Mouse (Mus musculus): ENCODE measurements at regions not wholly inside any gene's neighbourhood (a gene's known extent, or its start where the extent isn't known, plus 50 kb on each side); places are given as distances from the start of the nearest gene placed in this dataset.

DNA sequence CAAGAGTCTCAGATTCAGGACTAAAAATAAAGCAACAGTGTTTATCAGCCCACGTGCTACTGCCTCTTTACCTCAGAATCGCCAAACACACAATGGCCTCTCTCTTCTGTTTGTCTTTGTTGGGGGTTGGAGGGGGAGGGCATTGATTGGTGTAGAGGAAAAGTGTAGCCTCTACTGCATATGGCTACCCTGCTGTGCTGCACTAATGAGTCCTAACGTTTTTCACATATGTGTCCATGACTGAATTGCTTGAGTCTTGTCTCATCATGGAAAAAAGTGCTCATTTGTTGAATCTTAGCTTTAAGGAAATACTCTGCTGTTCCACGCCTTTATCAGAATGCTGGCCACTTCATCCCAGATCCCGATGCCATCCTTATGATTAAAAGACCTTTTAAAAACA is 459.7 kb upstream of the N6amt1 start:
- DNase-seq = no peak
- ATAC-seq (ENCODE audit: low FRiP score, low TSS enrichment) = no peak

GRCm38 (mm10) chr16:86888421-86888820 is 465.6 kb upstream of the N6amt1 start:
- no peak for DNase-seq
- no peaks in the 10 kb centered on the region for H3K27me3 ChIP-seq (ENCODE audit: control insufficient read depth, insufficient read depth, low read length)
- H3K9ac ChIP-seq (replicated peaks; ENCODE audit: low read length) = no peak overlapping the region
- no peaks in the 10 kb centered on the region for H3K36me3 ChIP-seq (ENCODE audit: control insufficient read depth, insufficient read depth, low read length)
- no peak overlapping the region for H3K27ac ChIP-seq (replicated peaks; ENCODE audit: low read depth, low read length)
- no peaks in the 10 kb centered on the region for H3K4me1 ChIP-seq (ENCODE audit: control insufficient read depth, insufficient read depth, low read length)
- WGBS = 86% methylated on average over 5 of the region's 5 CpGs
- H3K4me3 ChIP-seq (replicated peaks; ENCODE audit: low read depth, low read length) = no peak overlapping the region
- ATAC-seq (ENCODE audit: low FRiP score, low TSS enrichment) = no peak
- no peaks in the 10 kb centered on the region for H3K9me3 ChIP-seq (ENCODE audit: control insufficient read depth, low read length)
- H3K4me2 ChIP-seq (ENCODE audit: low read length) = no peak overlapping the region

More for the DNA sequence above, 459.7 kb upstream of the N6amt1 start:
- 78% methylated on average over 5 of the region's 5 CpGs for WGBS
- no peak overlapping the region for H3K9ac ChIP-seq (replicated peaks; ENCODE audit: low read length)
- no peaks in the 10 kb centered on the region for H3K27me3 ChIP-seq (ENCODE audit: control insufficient read depth, insufficient read depth, low read length)
- H3K4me1 ChIP-seq (ENCODE audit: control insufficient read depth, insufficient read depth, low read length) = no peaks in the 10 kb centered on the region
- H3K36me3 ChIP-seq (ENCODE audit: control insufficient read depth, insufficient read depth, low read length) = no peaks in the 10 kb centered on the region
- H3K9me3 ChIP-seq (ENCODE audit: control insufficient read depth, low read length) = no peaks in the 10 kb centered on the region
- H3K4me3 ChIP-seq (replicated peaks; ENCODE audit: low read depth, low read length) = no peak overlapping the region
- H3K4me2 ChIP-seq (ENCODE audit: low read length) = no peak overlapping the region
- no peak overlapping the region for H3K27ac ChIP-seq (replicated peaks; ENCODE audit: low read depth, low read length)

- H3K4me2 ChIP-seq (ENCODE audit: low read length) = no peak overlapping the region
- H3K27me3 ChIP-seq (ENCODE audit: control insufficient read depth, insufficient read depth, low read length) = no peaks in the 10 kb centered on the region
- H3K4me1 ChIP-seq (ENCODE audit: control insufficient read depth, insufficient read depth, low read length) = no peaks in the 10 kb centered on the region
- H3K9ac ChIP-seq (replicated peaks; ENCODE audit: low read length) = no peak overlapping the region
- DNase-seq (no peak), ATAC-seq (ENCODE audit: low FRiP score, low TSS enrichment) (no peak)
- H3K9me3 ChIP-seq (ENCODE audit: control insufficient read depth, low read length) = no peaks in the 10 kb centered on the region
- no peak overlapping the region for H3K27ac ChIP-seq (replicated peaks; ENCODE audit: low read depth, low read length)
- WGBS = 81% methylated on average over 4 of the region's 4 CpGs
- H3K36me3 ChIP-seq (ENCODE audit: control insufficient read depth, insufficient read depth, low read length) = no peaks in the 10 kb centered on the region
- H3K4me3 ChIP-seq (replicated peaks; ENCODE audit: low read depth, low read length) = no peak overlapping the region
These were observed 466.4 kb upstream of the N6amt1 start for GRCm38 (mm10) chr16:86887605-86888004.

- Histone ChIP-seq H3K4me1 (ENCODE audit: control insufficient read depth, insufficient read depth, low read length) (no peaks in the 10 kb centered on the region), H3K27ac (replicated peaks; ENCODE audit: low read depth, low read length) (no peak overlapping the region), H3K27me3 (ENCODE audit: control insufficient read depth, insufficient read depth, low read length) (no peaks in the 10 kb centered on the region), H3K4me2 (ENCODE audit: low read length) (no peak overlapping the region), H3K9me3 (ENCODE audit: control insufficient read depth, low read length) (no peaks in the 10 kb centered on the region), H3K9ac (replicated peaks; ENCODE audit: low read length) (no peak overlapping the region), H3K4me3 (replicated peaks; ENCODE audit: low read depth, low read length) (no peak overlapping the region), H3K36me3 (ENCODE audit: control insufficient read depth, insufficient read depth, low read length) (no peaks in the 10 kb centered on the region)
- no peak for DNase-seq
- ATAC-seq (ENCODE audit: low FRiP score, low TSS enrichment) = no peak
- WGBS = 86% methylated on average over 7 of the region's 7 CpGs
These were observed 470.1 kb upstream of the N6amt1 start for GRCm38 (mm10) chr16:86883862-86884261.

- ATAC-seq (ENCODE audit: low FRiP score, low TSS enrichment) (peak; percentile 55), DNase-seq (peak; percentile 83)
- Histone ChIP-seq H3K4me2 (ENCODE audit: low read length) (no peak overlapping the region), H3K27me3 (ENCODE audit: control insufficient read depth, insufficient read depth, low read length) (no peaks in the 10 kb centered on the region), H3K36me3 (ENCODE audit: control insufficient read depth, insufficient read depth, low read length) (no peaks in the 10 kb centered on the region), H3K27ac (replicated peaks; ENCODE audit: low read depth, low read length) (no peak overlapping the region), H3K4me1 (ENCODE audit: control insufficient read depth, insufficient read depth, low read length) (no peaks in the 10 kb centered on the region), H3K4me3 (replicated peaks; ENCODE audit: low read depth, low read length) (no peak overlapping the region), H3K9me3 (ENCODE audit: control insufficient read depth, low read length) (no peaks in the 10 kb centered on the region), H3K9ac (replicated peaks; ENCODE audit: low read length) (no peak overlapping the region)
- 40% methylated on average over 6 of the region's 6 CpGs for WGBS
These were observed 471.5 kb upstream of the N6amt1 start for GRCm38 (mm10) chr16:86882529-86882928.

DNA sequence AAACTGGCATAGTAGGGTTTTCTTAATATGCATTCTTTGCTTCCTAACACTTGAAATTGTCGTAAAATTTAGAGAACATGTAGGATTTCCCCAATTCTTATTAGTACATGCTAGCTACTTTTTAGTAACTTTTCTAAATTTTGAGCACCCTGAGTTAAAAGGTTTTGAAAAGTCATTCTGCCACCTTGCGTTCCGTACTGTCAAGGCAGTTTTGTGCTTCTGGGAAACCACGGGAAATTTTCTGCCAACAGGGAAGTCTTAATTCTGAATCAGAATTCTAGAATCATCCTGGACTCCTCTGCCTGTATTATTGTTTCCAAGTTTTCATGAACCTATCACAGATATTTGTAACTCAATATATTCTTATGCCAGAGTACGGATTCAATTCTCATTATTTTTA is 472.4 kb upstream of the N6amt1 start:
- Histone ChIP-seq H3K9me3 (ENCODE audit: control insufficient read depth, low read length) (no peaks in the 10 kb centered on the region), H3K27ac (replicated peaks; ENCODE audit: low read depth, low read length) (no peak overlapping the region), H3K4me3 (replicated peaks; ENCODE audit: low read depth, low read length) (no peak overlapping the region), H3K36me3 (ENCODE audit: control insufficient read depth, insufficient read depth, low read length) (no peaks in the 10 kb centered on the region), H3K4me2 (ENCODE audit: low read length) (no peak overlapping the region), H3K9ac (replicated peaks; ENCODE audit: low read length) (no peak overlapping the region), H3K4me1 (ENCODE audit: control insufficient read depth, insufficient read depth, low read length) (no peaks in the 10 kb centered on the region), H3K27me3 (ENCODE audit: control insufficient read depth, insufficient read depth, low read length) (no peaks in the 10 kb centered on the region)
- DNase-seq = no peak
- 93% methylated on average over 5 of the region's 5 CpGs for WGBS
- ATAC-seq (ENCODE audit: low FRiP score, low TSS enrichment) = no peak

DNA sequence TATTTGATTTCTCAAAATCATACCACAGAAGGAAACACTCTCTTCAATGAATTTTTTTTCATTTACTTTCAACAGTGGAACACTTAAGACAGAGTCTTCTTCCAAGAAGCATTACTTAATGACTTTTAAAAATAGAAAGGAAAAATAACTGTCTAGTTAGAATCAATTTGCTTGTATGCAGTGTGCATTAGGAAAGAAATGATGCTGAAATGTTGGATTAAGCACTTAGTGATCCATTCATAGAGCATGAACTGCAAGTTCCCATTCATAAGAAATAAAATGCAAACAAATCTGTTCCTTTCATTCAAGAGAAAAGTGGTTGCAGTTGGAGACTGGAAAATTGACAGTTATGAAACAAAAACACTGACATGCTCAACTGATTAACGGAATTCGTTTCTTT is 493.2 kb upstream of the N6amt1 start:
- Histone ChIP-seq H3K9me3 (ENCODE audit: control insufficient read depth, low read length) (no peaks in the 10 kb centered on the region), H3K4me2 (ENCODE audit: low read length) (no peak overlapping the region), H3K36me3 (ENCODE audit: control insufficient read depth, insufficient read depth, low read length) (no peaks in the 10 kb centered on the region), H3K4me3 (replicated peaks; ENCODE audit: low read depth, low read length) (no peak overlapping the region), H3K27ac (replicated peaks; ENCODE audit: low read depth, low read length) (no peak overlapping the region), H3K27me3 (ENCODE audit: control insufficient read depth, insufficient read depth, low read length) (no peaks in the 10 kb centered on the region), H3K9ac (replicated peaks; ENCODE audit: low read length) (no peak overlapping the region), H3K4me1 (ENCODE audit: control insufficient read depth, insufficient read depth, low read length) (no peaks in the 10 kb centered on the region)
- DNase-seq (no peak), ATAC-seq (ENCODE audit: low FRiP score, low TSS enrichment) (no peak)
- 92% methylated on average over 2 of the region's 2 CpGs for WGBS

DNA sequence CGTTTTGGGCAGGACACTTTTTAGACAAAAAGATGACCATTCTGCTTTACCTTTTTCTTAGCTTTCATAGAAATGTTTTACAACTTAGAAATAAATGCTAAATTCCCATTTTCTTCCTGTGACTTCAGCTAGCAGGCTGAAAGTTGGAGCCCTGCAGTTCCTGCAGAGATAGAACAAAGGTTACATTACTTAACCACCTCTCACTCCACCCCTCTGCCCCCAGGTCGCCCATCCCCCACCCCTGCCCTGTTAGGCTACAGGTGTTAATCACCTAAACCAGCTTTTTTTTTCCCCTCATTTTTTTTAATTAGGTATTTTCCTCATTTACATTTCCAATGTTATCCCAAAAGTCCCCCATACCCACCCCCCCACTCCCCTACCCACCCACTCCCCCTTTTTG is 498.1 kb upstream of the N6amt1 start:
- DNase-seq (no peak), ATAC-seq (ENCODE audit: low FRiP score, low TSS enrichment) (no peak)
- no peaks in the 10 kb centered on the region for H3K36me3 ChIP-seq (ENCODE audit: control insufficient read depth, insufficient read depth, low read length)
- no peak overlapping the region for H3K4me3 ChIP-seq (replicated peaks; ENCODE audit: low read depth, low read length)
- no peak overlapping the region for H3K4me2 ChIP-seq (ENCODE audit: low read length)
- no peaks in the 10 kb centered on the region for H3K4me1 ChIP-seq (ENCODE audit: control insufficient read depth, insufficient read depth, low read length)
- H3K9ac ChIP-seq (replicated peaks; ENCODE audit: low read length) = no peak overlapping the region
- H3K27me3 ChIP-seq (ENCODE audit: control insufficient read depth, insufficient read depth, low read length) = no peaks in the 10 kb centered on the region
- H3K9me3 ChIP-seq (ENCODE audit: control insufficient read depth, low read length) = no peaks in the 10 kb centered on the region
- no peak overlapping the region for H3K27ac ChIP-seq (replicated peaks; ENCODE audit: low read depth, low read length)
- WGBS = 58% methylated on average over 2 of the region's 2 CpGs

- 77% methylated on average over 4 of the region's 4 CpGs for WGBS
- no peak overlapping the region for H3K4me3 ChIP-seq (replicated peaks; ENCODE audit: low read depth, low read length)
These were observed 498.7 kb upstream of the N6amt1 start for GRCm38 (mm10) chr16:86855312-86855711.

More at GRCm38 (mm10) chr16:86855312-86855711, 498.7 kb upstream of the N6amt1 start:
- Histone ChIP-seq H3K9me3 (ENCODE audit: control insufficient read depth, low read length) (no peaks in the 10 kb centered on the region), H3K27ac (replicated peaks; ENCODE audit: low read depth, low read length) (no peak overlapping the region), H3K9ac (replicated peaks; ENCODE audit: low read length) (no peak overlapping the region), H3K4me1 (ENCODE audit: control insufficient read depth, insufficient read depth, low read length) (no peaks in the 10 kb centered on the region), H3K4me2 (ENCODE audit: low read length) (no peak overlapping the region), H3K36me3 (ENCODE audit: control insufficient read depth, insufficient read depth, low read length) (no peaks in the 10 kb centered on the region), H3K27me3 (ENCODE audit: control insufficient read depth, insufficient read depth, low read length) (no peaks in the 10 kb centered on the region)
- ATAC-seq (ENCODE audit: low FRiP score, low TSS enrichment) = no peak
- no peak for DNase-seq
